Mouse (Mus musculus): ENCODE data around the gene F830045P16Rik. TPM values are rescaled to one million over a fixed set of nuclear protein-coding genes. Genes with fewer than 3 reads are reported as not detected.
A peak's percentile ranks its signal among the peaks of the same experiment; 100 is the strongest.
"Not testable (repeated sequence)": the region's sequence is repeated elsewhere in the genome, so short reads cannot be mapped to it uniquely, and the experiment has no call there.

The F830045P16Rik gene
- polyA plus RNA-seq, 1 experiment from 2014 or later: not detected

GRCm38 (mm10) chr2:129489496-129490285, 46.7 kb downstream of the F830045P16Rik start:
- no peak for DNase-seq (ENCODE audit: low spot score)

- no peak for DNase-seq (ENCODE audit: low spot score)
Measured at GRCm38 (mm10) chr2:129483150-129483549, 53.3 kb downstream of the F830045P16Rik start.

GRCm38 (mm10) chr2:129471905-129472304, 64.5 kb downstream of the F830045P16Rik start:
- peak; percentile 28 for DNase-seq (ENCODE audit: low spot score)

GRCm38 (mm10) chr2:129470839-129471238, 65.6 kb downstream of the F830045P16Rik start:
- no peak for DNase-seq (ENCODE audit: low spot score)

GRCm38 (mm10) chr2:129438772-129439171, 97.6 kb downstream of the F830045P16Rik start:
- not testable (repeated sequence) for DNase-seq (ENCODE audit: low spot score)

- no peak for DNase-seq (ENCODE audit: low spot score)
Measured at GRCm38 (mm10) chr2:129435154-129435553, 101.2 kb downstream of the F830045P16Rik start.

- DNase-seq (ENCODE audit: low spot score): no peak
Measured at GRCm38 (mm10) chr2:129423741-129424140, 112.7 kb downstream of the F830045P16Rik start.

GRCm38 (mm10) chr2:129420897-129421561, 115.4 kb downstream of the F830045P16Rik start:
- DNase-seq (ENCODE audit: low spot score): no peak

GRCm38 (mm10) chr2:129419361-129419880, 117.0 kb downstream of the F830045P16Rik start:
- DNase-seq (ENCODE audit: low spot score): no peak

GRCm38 (mm10) chr2:129414593-129414992, 121.8 kb downstream of the F830045P16Rik start:
- no peak for DNase-seq (ENCODE audit: low spot score)

GRCm38 (mm10) chr2:129413488-129413887, 122.9 kb downstream of the F830045P16Rik start:
- no peak for DNase-seq (ENCODE audit: low spot score)

- no peak for DNase-seq (ENCODE audit: low spot score)
Measured at GRCm38 (mm10) chr2:129411651-129412050, 124.8 kb downstream of the F830045P16Rik start.

- DNase-seq (ENCODE audit: low spot score): no peak
Measured at GRCm38 (mm10) chr2:129410344-129410743, 126.1 kb downstream of the F830045P16Rik start.

- peak; percentile 39 for DNase-seq (ENCODE audit: low spot score)
Measured at GRCm38 (mm10) chr2:129408476-129408875, 127.9 kb downstream of the F830045P16Rik start.

Other genes with a start within 250 kb of the F830045P16Rik start
- gene Ckap2l, start 239.4 kb downstream of the F830045P16Rik start, polyA plus RNA-seq (2015; fragmentation: Nextera tagmentation; extraction: Ambion mirVana): 29.6 and 40.8 TPM in 2 replicates
- 1.8 and 2.1 TPM in 2 replicates for gene Il1a, start 226.6 kb downstream of the F830045P16Rik start, polyA plus RNA-seq (2015; fragmentation: Nextera tagmentation; extraction: Ambion mirVana)
- gene Il1b, start 165.5 kb downstream of the F830045P16Rik start, polyA plus RNA-seq (2015; fragmentation: Nextera tagmentation; extraction: Ambion mirVana): 1.0 and 1.1 TPM in 2 replicates
- gene Sirpa, start 56.2 kb upstream of the F830045P16Rik start, polyA plus RNA-seq (2015; fragmentation: Nextera tagmentation; extraction: Ambion mirVana): 20.5 and 22.5 TPM in 2 replicates
- 0.67 and 0.98 TPM in 2 replicates for gene Pdyn, start 163.2 kb upstream of the F830045P16Rik start, polyA plus RNA-seq (2015; fragmentation: Nextera tagmentation; extraction: Ambion mirVana)

Data from thymus, postnatal 0 days (tissue).